Mouse (Mus musculus) limb, embryonic 10.5 days (tissue): ENCODE data around the gene Atxn1. TPM values are rescaled to one million over a fixed set of nuclear protein-coding genes. Genes with fewer than 3 reads are reported as not detected.
A peak's percentile ranks its signal among the peaks of the same experiment; 100 is the strongest.

Source experiments
- DNase-seq: peaks from one replicate; pipeline ENCODE4 v3.0.0-alpha.2; 2017; ENCODE audit warnings: low spot score
- H3K27ac ChIP-seq: fragments of 300-500 bp; sonication (generic); 2 replicates; pipeline ENCODE4 v1.5.1; 2016; ENCODE audit warnings: mild to moderate bottlenecking
- H3K27me3 ChIP-seq: fragments of 300-500 bp; sonication (generic); 2 replicates; pipeline ENCODE4 v1.6.1; 2016; ENCODE audit warnings: low read depth, mild to moderate bottlenecking; ENCODE audit not compliant: poor library complexity, severe bottlenecking
- H3K36me3 ChIP-seq: fragments of 300-500 bp; sonication (generic); 2 replicates; pipeline ENCODE4 v1.6.1; 2016; ENCODE audit warnings: mild to moderate bottlenecking, moderate library complexity
- H3K4me1 ChIP-seq: fragments of 300-500 bp; sonication (generic); 2 replicates; pipeline ENCODE4 v1.6.1; 2016
- H3K4me3 ChIP-seq: fragments of 300-500 bp; sonication (generic); 2 replicates; pipeline ENCODE4 v1.5.1; 2016; ENCODE audit warnings: mild to moderate bottlenecking, moderate library complexity
- H3K9me3 ChIP-seq: fragments of 300-500 bp; sonication (generic); replicated peaks from 2 replicates; pipeline ENCODE4 v1.6.1; 2016; ENCODE audit warnings: mild to moderate bottlenecking
- WGBS: fragments of 180-500 bp; shearing (Covaris S2); methylation state at CpG from one replicate; pipeline ENCODE4 v1.1.7; 2016; 5-methylcytosine and 5-hydroxymethylcytosine counted together
- polyA plus RNA-seq: library from polyadenylated mRNA; unstranded; fragments of >200 nt; fragmentation: Nextera tagmentation; extraction: Ambion mirVana; gene quantifications from 2 replicates; pipeline ENCODE4 v1.2.1, GENCODE M21; 2016

Atxn1 gene
- polyA plus RNA-seq, 1 experiment from 2014 or later, result 1.4 TPM

DNA sequence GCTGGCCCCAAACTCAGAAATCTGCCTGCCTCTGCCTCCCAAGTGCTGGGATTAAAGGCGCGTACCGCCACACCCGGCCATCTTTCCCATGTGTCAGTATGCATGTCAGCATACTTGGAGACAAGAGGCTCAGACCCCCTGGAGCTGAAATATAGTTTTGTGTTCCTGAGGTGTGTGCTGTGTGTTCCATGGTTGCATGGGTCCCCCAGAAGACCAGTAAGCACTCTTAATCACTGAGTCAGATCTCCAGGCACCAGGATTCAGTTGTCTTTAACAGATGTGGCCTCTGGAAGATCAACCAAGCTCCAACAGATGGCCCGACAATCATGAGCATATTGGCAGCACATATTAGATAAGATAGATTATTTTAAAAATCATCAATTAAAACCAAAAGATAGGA is 62.4 kb downstream of the Atxn1 start:
- no peak overlapping the region for H3K27ac ChIP-seq
- no peak for DNase-seq
- H3K4me3 ChIP-seq, result no peak overlapping the region
- H3K9me3 ChIP-seq, result no peaks in the 10 kb centered on the region
- WGBS, result 94% methylated on average over 5 of the region's 5 CpGs
- peaks cover 17% of the 10 kb centered on the region for H3K4me1 ChIP-seq
- H3K36me3 ChIP-seq, result no peaks in the 10 kb centered on the region
- H3K27me3 ChIP-seq, result no peaks in the 10 kb centered on the region

DNA sequence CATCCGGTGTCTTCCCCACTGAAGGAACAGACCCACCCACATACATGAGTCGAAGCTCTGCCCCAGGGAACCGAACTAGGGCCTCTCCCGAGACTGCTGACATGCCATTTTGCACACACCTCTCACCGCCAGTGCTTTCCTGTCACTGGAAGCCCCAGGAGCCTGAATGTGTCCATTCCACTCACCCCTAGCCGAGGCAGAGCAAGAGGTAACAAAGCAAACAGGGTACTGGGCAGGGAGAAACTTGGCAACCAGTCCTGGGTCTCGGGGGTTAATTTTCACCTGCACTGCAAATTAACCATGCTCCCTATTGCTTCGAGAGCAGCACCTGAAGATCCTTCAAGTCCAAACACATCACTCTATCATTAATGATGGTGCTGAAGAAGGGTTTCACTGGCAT is 64.0 kb downstream of the Atxn1 start:
- DNase-seq, result no peak
- H3K27me3 ChIP-seq, result no peaks in the 10 kb centered on the region
- H3K9me3 ChIP-seq, result no peaks in the 10 kb centered on the region
- H3K36me3 ChIP-seq, result no peaks in the 10 kb centered on the region
- H3K27ac ChIP-seq, result no peak overlapping the region
- 78% methylated on average over 8 of the region's 8 CpGs for WGBS
- peaks cover 11% of the 10 kb centered on the region for H3K4me1 ChIP-seq
- H3K4me3 ChIP-seq, result no peak overlapping the region

DNA sequence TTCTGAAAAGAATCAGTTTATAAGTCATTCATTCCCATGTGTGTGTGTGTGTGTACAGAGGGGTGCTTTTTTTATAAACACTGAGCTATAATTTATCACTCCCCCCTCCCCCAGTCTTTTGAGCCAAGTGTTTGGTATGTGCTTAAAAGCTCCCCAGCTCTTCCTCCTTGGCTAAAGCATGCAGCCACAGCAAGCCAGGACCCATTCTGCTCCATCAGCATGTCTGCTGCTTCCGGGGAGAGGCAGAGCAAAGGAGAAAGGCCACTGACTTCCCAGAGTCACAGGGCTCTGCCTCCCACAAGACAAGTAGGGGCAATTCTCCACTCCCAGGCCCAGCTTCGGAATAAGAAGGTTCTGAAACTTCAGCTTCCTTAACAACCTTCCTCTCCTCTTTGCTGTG is 67.2 kb downstream of the Atxn1 start:
- 54% methylated on average over 2 of the region's 2 CpGs for WGBS
- DNase-seq, result no peak
- H3K27ac ChIP-seq, result no peak overlapping the region
- H3K9me3 ChIP-seq, result no peaks in the 10 kb centered on the region
- H3K27me3 ChIP-seq, result no peaks in the 10 kb centered on the region
- no peak overlapping the region for H3K4me3 ChIP-seq
- peaks cover 16% of the 10 kb centered on the region for H3K4me1 ChIP-seq
- H3K36me3 ChIP-seq, result no peaks in the 10 kb centered on the region

DNA sequence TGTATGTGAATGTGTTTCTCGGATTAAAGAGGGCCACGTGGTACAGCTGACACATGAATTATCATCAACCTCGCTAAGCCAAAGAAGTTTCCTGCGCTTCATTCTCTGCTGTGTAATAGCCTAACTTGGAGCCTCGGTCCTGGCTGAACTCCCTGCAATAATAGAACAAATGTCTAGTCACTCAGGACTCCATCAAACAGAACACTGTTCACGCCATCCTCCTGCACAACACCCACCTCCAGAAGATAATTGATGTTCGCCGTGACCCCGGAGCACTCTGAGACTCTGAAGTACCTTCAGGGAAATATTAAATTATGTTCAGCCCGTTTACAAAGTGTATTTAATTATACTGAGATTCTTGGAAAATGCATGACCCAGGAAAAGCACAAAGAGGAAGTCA is 70.0 kb downstream of the Atxn1 start:
- H3K4me1 ChIP-seq, result peaks cover 16% of the 10 kb centered on the region
- no peaks in the 10 kb centered on the region for H3K9me3 ChIP-seq
- no peak for DNase-seq
- 74% methylated on average over 10 of the region's 10 CpGs for WGBS
- no peaks in the 10 kb centered on the region for H3K27me3 ChIP-seq
- no peak overlapping the region for H3K4me3 ChIP-seq
- H3K27ac ChIP-seq, result 0 out of 2 replicates have a peak overlapping the region, but pooled peaks have one; percentile 19
- no peaks in the 10 kb centered on the region for H3K36me3 ChIP-seq

DNA sequence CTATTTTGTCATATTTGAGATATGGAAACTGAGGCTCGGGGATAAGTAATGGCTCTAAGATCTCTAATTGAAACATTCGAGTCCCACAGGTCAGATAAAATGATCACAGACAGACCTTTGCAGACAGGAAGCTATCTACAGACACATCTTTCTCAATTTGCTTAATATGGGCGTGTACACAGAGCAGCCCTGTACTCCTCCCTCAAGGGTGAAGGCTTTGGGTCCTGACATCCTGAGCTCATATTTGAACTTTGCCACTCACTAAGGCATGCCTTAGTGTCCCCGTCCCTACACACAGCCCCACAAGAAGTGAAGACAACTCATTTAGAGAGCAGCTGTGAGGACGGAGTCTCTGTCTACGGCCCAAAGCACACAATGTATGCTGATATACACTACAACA is 70.6 kb downstream of the Atxn1 start:
- no peak overlapping the region for H3K4me3 ChIP-seq
- peaks cover 16% of the 10 kb centered on the region for H3K4me1 ChIP-seq
- no peaks in the 10 kb centered on the region for H3K27me3 ChIP-seq
- no peaks in the 10 kb centered on the region for H3K9me3 ChIP-seq
- H3K36me3 ChIP-seq, result no peaks in the 10 kb centered on the region
- H3K27ac ChIP-seq, result 0 out of 2 replicates have a peak overlapping the region, but pooled peaks have one; percentile 19
- WGBS, result 85% methylated on average over 6 of the region's 6 CpGs
- DNase-seq, result no peak

DNA sequence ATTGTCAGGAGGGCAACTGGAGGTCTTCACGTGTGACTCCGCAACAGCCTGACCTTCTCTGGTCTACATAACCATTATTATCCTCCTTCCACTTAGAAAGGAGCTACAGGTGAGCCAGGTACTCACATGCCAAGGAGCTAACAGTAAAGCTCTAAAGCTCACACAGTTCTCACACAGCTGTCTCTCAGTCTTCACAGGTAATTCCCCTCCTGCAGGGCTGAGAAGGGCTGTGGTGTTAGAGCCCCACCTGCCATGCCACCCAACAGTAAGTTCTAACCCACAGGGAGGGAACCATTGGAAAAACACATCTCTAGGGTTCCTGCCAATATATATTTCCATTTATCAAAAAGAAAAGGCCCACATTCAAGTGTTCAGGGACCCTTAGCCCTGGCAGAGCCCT is 73.7 kb downstream of the Atxn1 start:
- WGBS, result 88% methylated on average over 2 of the region's 2 CpGs
- H3K9me3 ChIP-seq, result no peaks in the 10 kb centered on the region
- H3K27me3 ChIP-seq, result no peaks in the 10 kb centered on the region
- no peaks in the 10 kb centered on the region for H3K36me3 ChIP-seq
- H3K4me3 ChIP-seq, result no peak overlapping the region
- H3K27ac ChIP-seq, result no peak overlapping the region
- H3K4me1 ChIP-seq, result peaks cover 13% of the 10 kb centered on the region
- DNase-seq, result no peak

DNA sequence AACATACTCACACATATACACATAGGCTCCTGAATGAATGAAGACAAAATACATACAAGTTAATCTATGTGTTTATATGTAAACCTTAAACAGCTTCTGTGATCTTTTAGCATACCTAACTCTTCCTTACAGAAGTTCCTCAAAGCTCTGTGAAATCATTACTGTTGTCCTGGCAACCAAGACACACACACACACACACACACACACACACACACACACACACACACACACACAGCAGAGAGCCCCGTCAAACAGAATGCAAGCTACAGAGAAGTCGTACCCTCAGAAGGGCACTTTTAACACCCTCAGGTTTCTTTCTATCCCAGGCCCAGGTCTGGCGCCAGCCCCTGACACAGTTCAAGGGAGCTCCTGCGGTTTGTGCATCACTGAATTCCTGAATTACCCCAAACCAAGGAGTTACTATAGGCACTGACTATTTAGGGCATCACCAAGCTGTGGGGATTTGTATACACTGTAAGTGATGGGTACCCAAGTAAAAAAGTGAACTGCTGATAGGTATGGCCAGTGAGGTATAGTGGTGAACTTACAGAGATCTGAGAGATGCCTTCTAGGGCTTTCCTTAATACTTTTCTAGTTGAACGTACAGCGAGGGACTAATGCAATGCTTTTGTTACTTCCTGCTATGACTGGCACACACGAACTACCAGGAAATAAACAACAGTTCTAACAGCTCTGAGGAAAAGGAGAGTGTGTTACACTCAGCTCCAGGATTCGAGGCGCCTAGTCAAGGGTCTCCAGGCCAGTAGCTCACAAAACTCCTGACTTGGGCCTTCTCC is 75.7 kb downstream of the Atxn1 start:
- no peaks in the 10 kb centered on the region for H3K9me3 ChIP-seq
- no peaks in the 10 kb centered on the region for H3K4me1 ChIP-seq
- no peak for DNase-seq
- H3K4me3 ChIP-seq, result no peak overlapping the region
- WGBS, result 74% methylated on average over 9 of the region's 9 CpGs
- no peaks in the 10 kb centered on the region for H3K36me3 ChIP-seq
- H3K27me3 ChIP-seq, result no peaks in the 10 kb centered on the region
- no peak overlapping the region for H3K27ac ChIP-seq

DNA sequence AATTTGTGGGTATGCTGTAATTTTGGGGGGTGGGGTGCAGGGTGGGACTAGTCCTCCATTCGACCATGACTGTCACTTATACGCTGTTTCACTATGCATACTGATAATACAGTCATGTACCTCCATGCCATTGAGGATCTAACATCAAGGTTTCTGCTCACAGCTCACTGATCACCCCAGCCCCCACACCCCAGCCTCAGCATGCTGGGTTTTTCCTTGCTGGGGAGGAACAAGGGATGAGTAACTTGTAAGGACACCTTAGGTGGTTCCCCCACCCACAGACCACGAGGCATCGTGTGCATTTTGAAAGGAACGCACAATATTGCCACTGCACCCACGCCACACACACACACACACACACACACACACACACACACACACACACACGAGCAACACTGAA is 79.9 kb downstream of the Atxn1 start:
- Histone ChIP-seq H3K4me3 (no peak overlapping the region), H3K9me3 (no peaks in the 10 kb centered on the region), H3K4me1 (no peaks in the 10 kb centered on the region), H3K27ac (no peak overlapping the region), H3K27me3 (no peaks in the 10 kb centered on the region), H3K36me3 (no peaks in the 10 kb centered on the region)
- WGBS, result 91% methylated on average over 7 of the region's 7 CpGs
- no peak for DNase-seq

DNA sequence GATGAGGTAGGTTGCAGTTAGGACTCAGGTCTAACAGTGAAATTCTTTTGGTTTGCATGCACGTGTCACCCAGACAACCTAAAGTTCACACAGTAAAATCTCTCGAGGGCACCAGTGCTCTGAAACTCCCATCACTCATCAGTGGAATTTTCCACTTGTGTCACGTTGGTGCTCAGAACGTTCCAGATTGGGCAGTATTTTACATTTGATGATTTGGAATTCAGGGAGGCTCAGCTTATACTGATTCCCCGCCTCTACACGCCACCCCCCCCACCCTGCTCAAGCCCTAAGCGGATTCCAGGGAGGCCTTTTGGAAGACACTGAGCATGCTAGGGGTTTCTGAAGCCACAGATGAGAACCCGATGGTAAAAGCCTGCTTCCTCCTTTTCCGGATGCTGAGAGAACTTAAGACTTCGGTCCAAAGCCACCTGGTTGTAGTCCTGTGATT is 81.0 kb downstream of the Atxn1 start:
- Histone ChIP-seq H3K36me3 (no peaks in the 10 kb centered on the region), H3K4me1 (no peaks in the 10 kb centered on the region), H3K27ac (no peak overlapping the region), H3K27me3 (no peaks in the 10 kb centered on the region), H3K9me3 (no peaks in the 10 kb centered on the region), H3K4me3 (no peak overlapping the region)
- WGBS, result 83% methylated on average over 10 of the region's 10 CpGs
- no peak for DNase-seq

DNA sequence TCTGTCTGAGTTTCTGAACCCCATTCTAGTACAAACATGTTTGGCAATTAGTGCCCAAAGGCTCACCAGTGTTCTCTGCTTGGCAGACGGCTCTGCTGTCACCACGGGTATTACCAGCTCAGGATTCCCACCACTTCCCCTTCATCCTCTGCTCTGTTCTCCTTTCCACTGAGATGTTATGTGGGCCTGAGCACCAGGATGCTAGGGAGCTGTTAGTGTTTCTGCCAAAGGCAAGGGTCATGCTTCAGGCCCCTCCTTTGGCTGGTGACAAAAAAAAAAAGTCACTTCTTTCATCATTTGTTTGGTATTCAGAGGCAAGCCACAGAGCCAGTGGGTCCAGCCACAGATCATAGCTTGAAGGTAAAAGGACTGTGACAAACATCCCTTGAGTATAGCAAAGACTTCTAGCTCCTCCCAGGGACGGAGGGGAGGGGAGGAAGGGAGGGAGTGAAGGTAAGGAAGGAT is 81.8 kb downstream of the Atxn1 start:
- Histone ChIP-seq H3K27me3 (no peaks in the 10 kb centered on the region), H3K4me1 (no peaks in the 10 kb centered on the region), H3K4me3 (no peak overlapping the region), H3K27ac (no peak overlapping the region), H3K9me3 (no peaks in the 10 kb centered on the region), H3K36me3 (no peaks in the 10 kb centered on the region)
- WGBS, result 63% methylated on average over 3 of the region's 3 CpGs
- no peak for DNase-seq

DNA sequence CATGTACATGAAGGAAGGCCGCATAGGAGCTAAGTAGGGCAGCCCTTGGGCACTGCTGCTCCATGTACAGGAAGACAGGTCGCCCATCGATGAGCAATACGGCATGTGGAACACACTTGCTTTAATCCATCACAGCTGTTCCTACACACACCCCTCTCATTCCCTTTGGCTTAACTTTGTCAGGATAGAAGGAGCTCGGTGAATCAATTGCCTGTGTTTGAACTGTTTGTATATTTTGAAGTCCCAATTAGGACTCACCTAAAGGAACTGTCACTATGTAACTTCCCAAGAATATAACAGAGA is 84.3 kb downstream of the Atxn1 start:
- no peak for DNase-seq
- H3K27ac ChIP-seq, result no peak overlapping the region
- H3K27me3 ChIP-seq, result no peaks in the 10 kb centered on the region
- WGBS, result 77% methylated on average over 5 of the region's 5 CpGs
- no peaks in the 10 kb centered on the region for H3K9me3 ChIP-seq
- no peaks in the 10 kb centered on the region for H3K36me3 ChIP-seq
- H3K4me3 ChIP-seq, result no peak overlapping the region
- no peaks in the 10 kb centered on the region for H3K4me1 ChIP-seq

DNA sequence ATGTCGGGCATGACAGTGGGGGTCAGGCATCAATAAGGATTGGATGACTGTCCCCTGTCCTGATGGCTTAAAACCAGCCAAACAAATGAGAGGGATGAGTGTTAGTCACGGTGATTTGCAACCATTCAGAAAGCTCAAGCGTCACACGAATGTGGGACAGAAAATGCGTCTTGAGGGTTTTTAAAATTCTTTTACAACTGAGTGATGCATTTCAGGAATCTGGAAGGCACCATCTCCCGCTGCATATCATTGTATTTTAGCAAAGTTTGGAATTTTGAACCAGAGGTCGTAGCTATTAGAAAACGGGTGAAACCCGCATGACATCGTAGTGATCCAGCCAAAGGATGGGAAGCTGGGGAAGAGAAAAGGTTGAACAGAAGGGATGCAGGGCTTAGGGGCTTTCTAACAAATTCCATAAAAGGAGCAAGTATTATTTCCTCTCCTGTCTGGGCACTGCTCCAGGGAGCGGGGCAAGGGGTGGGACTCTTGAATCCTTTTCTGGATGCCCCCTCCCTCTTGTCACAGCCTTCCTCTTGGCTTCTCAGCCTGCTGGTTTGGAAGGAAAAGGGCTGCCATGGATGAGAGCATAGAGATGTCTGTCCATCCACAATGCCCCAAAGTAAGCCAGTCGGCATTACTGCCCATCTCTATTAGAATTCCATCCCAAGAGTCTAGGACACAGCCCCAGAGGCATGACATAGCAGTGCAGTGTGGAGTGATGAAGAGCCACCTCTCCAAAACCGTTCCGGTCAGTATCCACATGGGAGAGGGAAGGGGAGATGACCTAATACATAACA is 84.9 kb downstream of the Atxn1 start:
- WGBS, result 90% methylated on average over 14 of the region's 14 CpGs
- no peaks in the 10 kb centered on the region for H3K27me3 ChIP-seq
- no peaks in the 10 kb centered on the region for H3K9me3 ChIP-seq
- H3K4me1 ChIP-seq, result no peaks in the 10 kb centered on the region
- DNase-seq, result no peak
- no peak overlapping the region for H3K27ac ChIP-seq
- no peaks in the 10 kb centered on the region for H3K36me3 ChIP-seq
- no peak overlapping the region for H3K4me3 ChIP-seq

DNA sequence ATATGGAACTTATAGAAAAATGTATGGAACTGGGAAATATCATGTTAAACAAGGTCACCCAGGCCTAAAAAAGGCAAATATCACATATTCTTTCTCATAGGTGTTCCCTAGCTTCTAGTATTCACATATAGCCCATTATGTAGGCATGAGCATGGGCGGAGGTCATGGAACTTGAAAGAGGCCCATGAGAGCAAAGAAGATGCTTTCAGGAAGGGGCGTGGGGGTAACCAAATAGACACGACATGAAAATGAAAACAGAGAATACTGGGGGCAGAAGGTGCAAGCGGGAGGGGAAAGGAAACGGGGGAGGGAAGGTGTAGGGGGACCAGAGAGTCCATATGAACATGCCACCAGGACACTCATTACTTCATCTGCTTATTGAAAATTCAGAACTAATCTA is 87.9 kb downstream of the Atxn1 start:
- H3K4me3 ChIP-seq, result no peak overlapping the region
- 84% methylated on average over 5 of the region's 5 CpGs for WGBS

More for the DNA sequence above, 87.9 kb downstream of the Atxn1 start:
- H3K36me3 ChIP-seq, result no peaks in the 10 kb centered on the region
- H3K4me1 ChIP-seq, result peaks cover 5% of the 10 kb centered on the region
- no peaks in the 10 kb centered on the region for H3K9me3 ChIP-seq
- no peak overlapping the region for H3K27ac ChIP-seq
- no peaks in the 10 kb centered on the region for H3K27me3 ChIP-seq
- DNase-seq, result no peak
